Mouse (Mus musculus) heart, postnatal 0 days (tissue): Measurements from ENCODE around the gene Kpna2. TPM values are rescaled to one million over a fixed set of nuclear protein-coding genes. Genes with fewer than 3 reads are reported as not detected.
"Not testable (repeated sequence)": the region's sequence is repeated elsewhere in the genome, so short reads cannot be mapped to it uniquely, and the experiment has no call there.

Experiments used
- ATAC-seq: fragments of 200-750 bp; cut with Nextera tagmentation; 2 replicates; pipeline ENCODE4 v1.8.0; 2017; ENCODE audit warnings: low read depth, moderate number of reproducible peaks, moderate library complexity; ENCODE audit not compliant: insufficient read depth
- DNase-seq: peaks from one replicate; pipeline ENCODE4 v3.0.0-alpha.2; 2016; ENCODE audit warnings: low spot score
- H3K27ac ChIP-seq: fragments of 300-500 bp; sonication (generic); 2 replicates; pipeline ENCODE4 v1.5.1; 2014; ENCODE audit warnings: low read depth, mild to moderate bottlenecking
- H3K27me3 ChIP-seq: fragments of 300-500 bp; sonication (generic); 2 replicates; pipeline ENCODE4 v1.6.1; 2014; ENCODE audit warnings: low read length, mixed read lengths; ENCODE audit not compliant: control insufficient read depth, insufficient read depth
- H3K36me3 ChIP-seq: fragments of 300-500 bp; sonication (generic); replicated peaks from 2 replicates; pipeline ENCODE4 v1.6.1; 2014; ENCODE audit warnings: low read length, mixed read lengths; ENCODE audit not compliant: control insufficient read depth, insufficient read depth
- H3K4me1 ChIP-seq: fragments of 300-500 bp; sonication (generic); 2 replicates; pipeline ENCODE4 v1.6.1; 2014; ENCODE audit warnings: antibody characterized with exemption; ENCODE audit not compliant: control insufficient read depth, insufficient read depth
- H3K4me2 ChIP-seq: fragments of 300-500 bp; sonication (generic); 2 replicates; pipeline ENCODE4 v1.6.1; 2014; ENCODE audit warnings: low read depth, mild to moderate bottlenecking, low read length, moderate library complexity
- H3K4me3 ChIP-seq: fragments of 300-500 bp; sonication (generic); 2 replicates; pipeline ENCODE4 v1.5.1; 2014; ENCODE audit warnings: low read depth, low read length
- H3K9ac ChIP-seq: fragments of 300-500 bp; sonication (generic); replicated peaks from 2 replicates; pipeline ENCODE4 v1.6.1; 2014; ENCODE audit warnings: low read depth, low read length, mixed read lengths
- H3K9me3 ChIP-seq: fragments of 300-500 bp; sonication (generic); replicated peaks from 2 replicates; pipeline ENCODE4 v1.6.1; 2016; ENCODE audit warnings: low read length; ENCODE audit not compliant: control insufficient read depth
- CTCF ChIP-seq: IDR thresholded peaks from 2 replicates; pipeline ENCODE4 v1.5.1; 2016; ENCODE audit warnings: antibody characterized with exemption, control low read depth, low read depth
- EP300 ChIP-seq: IDR thresholded peaks from 2 replicates; pipeline ENCODE4 v1.6.1; 2016; ENCODE audit warnings: antibody characterized with exemption, low read depth
- WGBS: fragments of 180-500 bp; shearing (Covaris S2); extraction: QIAGEN DNeasy Blood & Tissue Kit; methylation state at CpG from one replicate; pipeline ENCODE4 v1.1.7; 2014; 5-methylcytosine and 5-hydroxymethylcytosine counted together
- polyA plus RNA-seq: library from polyadenylated mRNA; unstranded; fragments of >200 nt; fragmentation: Nextera tagmentation; extraction: Ambion mirVana; gene quantifications from 2 replicates; pipeline ENCODE4 v1.2.1, GENCODE M21; 2015
- total RNA-seq: library from RNA; depleted of rRNA; stranded (reverse); fragments of >200 nt; gene quantifications from 2 replicates; pipeline ENCODE4 v1.2.3, GENCODE M21; 2014; ENCODE audit warnings: low replicate concordance

The Kpna2 gene
- total and polyA plus RNA-seq, 2 experiments from 2014 or later = 124 to 177 TPM

DNA sequence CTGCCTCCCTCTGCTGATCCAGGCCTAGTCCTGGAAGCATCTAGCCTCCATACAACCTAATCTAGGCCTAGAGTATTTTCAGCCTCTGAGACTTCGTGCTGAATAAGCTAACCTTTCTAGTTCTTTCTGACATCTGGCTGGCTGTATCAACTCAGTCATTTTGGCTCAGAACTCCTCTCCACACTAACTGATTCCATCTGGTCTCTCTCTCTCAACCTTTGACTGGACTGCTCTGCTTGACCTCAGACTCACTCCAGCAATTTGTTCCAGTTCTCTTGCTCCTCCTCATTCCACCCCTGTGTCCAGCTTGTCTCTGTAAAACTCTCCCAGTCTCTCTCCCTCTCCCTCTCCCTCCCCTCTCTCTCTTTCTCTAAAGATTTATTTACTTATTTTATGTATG, 17.6 kb upstream of the Kpna2 start:
- H3K9ac ChIP-seq = no peak overlapping the region
- 51% methylated on average over 1 of the region's 1 CpGs for WGBS
- H3K4me3 ChIP-seq = no peak overlapping the region
- no peak for TF ChIP-seq EP300
- no peak for TF ChIP-seq CTCF
- ATAC-seq (no peak), DNase-seq (no peak)
- no peaks in the 10 kb centered on the region for H3K27me3 ChIP-seq
- H3K9me3 ChIP-seq = no peaks in the 10 kb centered on the region
- no peaks in the 10 kb centered on the region for H3K4me1 ChIP-seq
- H3K36me3 ChIP-seq = no peaks in the 10 kb centered on the region
- H3K27ac ChIP-seq = no peak overlapping the region
- no peak overlapping the region for H3K4me2 ChIP-seq

DNA sequence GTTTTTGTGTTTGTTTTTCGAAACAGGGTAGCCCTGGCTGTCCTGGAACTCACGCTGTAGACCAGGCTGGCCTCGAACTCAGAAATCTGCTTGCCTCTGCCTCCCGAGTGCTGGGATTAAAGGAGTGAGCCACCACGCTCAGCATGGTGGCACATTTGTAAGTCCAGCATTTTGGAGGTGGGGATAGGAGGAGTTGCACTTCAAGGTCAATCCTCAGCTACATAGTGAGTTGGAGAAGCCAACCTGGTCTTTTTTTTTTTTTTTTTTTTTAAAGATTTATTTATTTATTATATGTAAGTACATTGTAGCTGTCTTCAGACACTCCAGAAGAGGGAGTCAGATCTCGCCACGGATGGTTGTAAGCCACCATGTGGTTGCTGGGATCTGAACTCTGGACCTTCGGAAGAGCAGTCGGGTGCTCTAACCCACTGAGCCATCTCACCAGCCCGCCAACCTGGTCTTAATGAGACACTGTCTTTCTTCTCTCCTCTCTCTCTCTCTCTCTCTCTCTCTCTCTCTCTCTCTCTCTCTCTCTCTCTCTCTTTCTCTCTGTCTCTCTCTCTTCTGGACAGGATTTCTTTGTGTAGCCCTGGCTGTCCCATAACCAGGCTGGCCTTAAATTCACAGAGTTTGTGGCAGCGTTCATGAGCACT, 16.3 kb upstream of the Kpna2 start:
- H3K4me3 ChIP-seq, ATAC-seq, H3K27me3 ChIP-seq, DNase-seq, H3K9ac ChIP-seq, H3K9me3 ChIP-seq, H3K27ac ChIP-seq, H3K4me2 ChIP-seq, H3K36me3 ChIP-seq, H3K4me1 ChIP-seq: not testable (repeated sequence)
- 77% methylated on average over 11 of the region's 11 CpGs for WGBS

DNA sequence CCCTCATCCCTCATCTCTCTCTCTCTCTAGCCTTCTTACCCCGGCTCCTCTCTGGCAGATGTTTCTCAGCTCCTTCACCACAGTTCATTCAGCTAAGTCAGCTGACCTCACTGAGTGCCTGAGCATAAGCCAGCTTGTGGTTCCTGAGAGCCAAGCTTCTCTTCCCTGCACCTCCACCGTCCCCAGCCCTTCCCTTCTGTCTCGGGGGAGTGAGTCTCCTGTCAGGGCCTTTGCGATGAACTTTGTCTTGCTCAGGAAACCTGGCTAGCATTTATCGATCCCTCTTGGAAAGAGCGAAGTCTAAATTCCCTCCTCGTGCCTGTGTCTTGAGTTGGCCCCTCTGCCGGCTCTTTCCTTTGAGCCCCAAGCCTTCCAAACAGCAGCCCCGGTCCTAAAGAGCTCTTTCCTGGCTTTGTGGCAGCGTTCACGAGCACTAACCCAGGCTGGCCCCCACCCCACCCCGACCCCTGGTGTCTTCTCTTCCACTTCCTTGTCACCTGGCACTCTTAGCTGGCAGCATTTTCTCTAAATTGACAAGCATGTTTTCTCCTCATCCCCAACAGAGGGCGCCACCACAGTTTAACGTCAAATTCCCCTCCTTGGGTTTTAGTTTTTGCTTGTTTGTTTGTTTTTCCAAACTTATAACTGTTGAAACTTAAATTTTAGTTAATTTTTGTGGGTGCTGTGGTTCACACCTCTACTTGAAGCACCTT, 15.4 kb upstream of the Kpna2 start:
- Histone ChIP-seq H3K9ac (no peak overlapping the region), H3K4me1 (no peaks in the 10 kb centered on the region), H3K27me3 (no peaks in the 10 kb centered on the region), H3K4me2 (0 out of 2 replicates have a peak overlapping the region, but pooled peaks have one; percentile 14), H3K4me3 (no peak overlapping the region), H3K27ac (no peak overlapping the region), H3K36me3 (no peaks in the 10 kb centered on the region), H3K9me3 (no peaks in the 10 kb centered on the region)
- 38% methylated on average over 14 of the region's 14 CpGs for WGBS
- DNase-seq (no peak), ATAC-seq (no peak)
- peak; percentile 40 for TF ChIP-seq CTCF
- TF ChIP-seq EP300 = no peak

DNA sequence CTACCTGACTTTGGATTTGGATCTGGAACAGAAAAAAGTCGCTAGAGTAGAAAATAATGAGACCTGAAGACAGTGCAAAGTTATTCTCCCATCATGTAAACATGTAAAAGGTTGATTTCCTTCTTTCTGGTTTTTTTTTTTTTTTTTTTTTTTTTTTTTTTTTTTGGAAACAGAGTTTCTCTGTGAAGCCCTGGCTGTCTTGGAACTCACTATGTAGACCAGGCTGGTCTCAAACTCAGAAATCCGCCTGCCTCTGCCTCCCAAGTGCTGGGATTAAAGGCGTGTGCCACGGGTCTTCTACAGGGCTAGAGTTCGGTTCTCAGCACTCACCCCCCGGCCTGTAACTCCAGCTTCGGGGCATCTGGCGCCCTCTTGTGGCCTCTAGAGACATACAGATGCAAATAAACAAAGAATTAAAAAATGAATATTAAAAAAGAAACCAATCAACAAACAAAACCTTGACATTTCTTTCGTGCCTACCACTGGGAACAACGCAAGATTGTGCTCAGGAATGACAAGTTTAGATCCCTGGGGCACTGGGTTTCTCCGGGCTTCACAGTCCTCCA, 14.8 kb upstream of the Kpna2 start:
- Histone ChIP-seq H3K4me1 (no peaks in the 10 kb centered on the region), H3K9me3 (no peaks in the 10 kb centered on the region), H3K4me3 (no peak overlapping the region), H3K9ac (no peak overlapping the region), H3K27me3 (no peaks in the 10 kb centered on the region), H3K27ac (no peak overlapping the region), H3K36me3 (no peaks in the 10 kb centered on the region), H3K4me2 (no peak overlapping the region)
- no peak for ATAC-seq
- WGBS = 73% methylated on average over 11 of the region's 11 CpGs
- TF ChIP-seq CTCF (no peak), EP300 (no peak)
- no peak for DNase-seq

DNA sequence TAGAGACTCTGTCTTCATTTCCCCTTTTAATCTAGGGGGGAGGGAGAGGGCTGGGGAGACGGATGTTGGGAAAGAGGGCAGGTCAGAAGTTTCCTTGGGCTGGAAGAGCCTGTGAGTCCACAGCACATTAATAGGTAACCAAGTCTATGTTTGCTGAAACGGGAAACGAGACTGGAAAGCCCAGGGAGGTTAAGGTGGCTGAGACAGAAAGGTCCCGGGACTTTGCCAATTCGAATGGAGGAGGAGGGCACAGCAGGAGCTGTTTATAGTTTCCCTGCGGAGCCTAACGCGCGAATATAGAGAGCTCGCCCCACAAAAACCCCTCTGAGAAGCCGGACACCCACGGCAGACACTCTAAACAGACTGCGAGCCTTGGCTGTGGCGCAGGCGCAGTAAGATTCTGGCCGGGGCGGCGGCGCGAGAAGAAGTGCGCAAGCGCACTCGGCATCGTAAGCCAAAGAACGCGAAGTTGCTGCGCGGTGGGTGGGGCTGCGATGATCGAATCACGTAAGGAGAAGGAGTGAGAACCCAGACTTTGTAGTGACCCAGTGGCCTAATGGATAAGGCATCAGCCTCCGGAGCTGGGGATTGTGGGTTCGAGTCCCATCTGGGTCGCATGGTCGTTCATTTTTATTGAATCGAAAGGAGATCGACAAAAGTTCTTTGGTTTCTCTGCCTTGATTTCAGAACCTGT, 13.1 kb upstream of the Kpna2 start:
- WGBS = under 1% methylated on average over 37 of the region's 37 CpGs
- Histone ChIP-seq H3K4me2 (peak overlapping the region; percentile 65), H3K4me1 (no peaks in the 10 kb centered on the region), H3K36me3 (no peaks in the 10 kb centered on the region), H3K9ac (peak overlapping the region; percentile 79), H3K4me3 (peak overlapping the region; percentile 59), H3K27me3 (no peaks in the 10 kb centered on the region), H3K27ac (peak overlapping the region; percentile 96), H3K9me3 (no peaks in the 10 kb centered on the region)
- peak; percentile 93 for ATAC-seq
- DNase-seq = peak; percentile 95
- peak; percentile 51; the same call in 1 of the 2 replicates for TF ChIP-seq EP300
- no peak for TF ChIP-seq CTCF
